In the genomic region with DNA sequence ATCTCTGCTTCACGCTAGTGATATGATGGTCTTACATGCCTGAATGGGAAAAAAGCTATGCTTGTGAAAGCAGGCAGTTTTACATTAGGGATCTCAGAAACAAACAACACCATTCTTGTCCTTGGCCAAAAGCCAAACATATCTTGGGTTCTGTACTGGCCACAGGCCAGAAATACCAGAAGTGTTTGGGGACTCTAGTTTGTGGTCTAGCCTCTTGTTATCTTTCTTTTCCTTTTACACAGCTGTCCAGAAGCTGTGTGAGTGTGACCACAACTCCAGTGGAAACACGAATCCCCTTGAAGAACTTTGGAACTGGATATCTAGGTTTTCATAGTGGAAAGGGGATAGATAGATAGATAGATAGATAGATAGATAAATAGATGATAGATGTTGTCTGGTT, we compare ENCODE assay signal across 15 mouse cellular contexts. TPM values are rescaled to one million over a fixed set of nuclear protein-coding genes. Genes with fewer than 3 reads are reported as not detected.
DNase-seq lines count a peak whose midpoint lies in the region; ATAC-seq and TF ChIP-seq lines count a peak whose summit lies in the region.
"Had no signal": no experiment of that assay in that cellular context is flagged by ENCODE, and none has a peak within 500 bp of the region (broad histone marks: within the 10 kb centered on the region; RNA-seq: fewer than 3 reads in every experiment).

No protein-coding gene starts in this region.

- H3K4me2 ChIP-seq in kidney, embryonic 16.5 days (replicated peaks; ENCODE audit: low read depth, low read length) = no peak overlapping the region
- H3K4me2 ChIP-seq in midbrain, embryonic 13.5 days (replicated peaks) = no peak overlapping the region
- H3K4me2 ChIP-seq: embryonic facial prominence, embryonic 15.5 days; limb, embryonic 13.5 days; stomach, embryonic 15.5 days had no signal

- WGBS in kidney, embryonic 16.5 days = 55% methylated on average over 2 of the region's 2 CpGs
- 72% methylated on average over 2 of the region's 2 CpGs for WGBS in midbrain, embryonic 13.5 days

- H3K4me1 ChIP-seq in kidney, embryonic 16.5 days (ENCODE audit: insufficient read depth, low read length) = 0 out of 2 replicates have a peak, but pooled peaks cover 4% of the 10 kb centered on the region
- no peaks in the 10 kb centered on the region for H3K4me1 ChIP-seq in midbrain, embryonic 13.5 days (replicated peaks)
- H3K4me1 ChIP-seq: embryonic facial prominence, embryonic 15.5 days; limb, embryonic 13.5 days; stomach, embryonic 15.5 days had no signal

- H3K27ac ChIP-seq in kidney, embryonic 16.5 days (ENCODE audit: low read length) = no peak overlapping the region
- no peak overlapping the region for H3K27ac ChIP-seq in midbrain, embryonic 13.5 days
- no peak overlapping the region for H3K27ac ChIP-seq in left cerebral cortex, adult 2 months
- H3K27ac ChIP-seq: embryonic facial prominence, embryonic 15.5 days; limb, embryonic 13.5 days; stomach, embryonic 15.5 days had no signal

- ATAC-seq in kidney, embryonic 16.5 days (ENCODE audit: low FRiP score, low TSS enrichment) = peak; percentile 31; the same call in 1 of the 2 replicates
- no peak for ATAC-seq in midbrain, embryonic 13.5 days
- ATAC-seq: forebrain, postnatal 0 days had no signal

- no peak overlapping the region for H3K4me3 ChIP-seq in kidney, embryonic 16.5 days (ENCODE audit: low read length)
- H3K4me3 ChIP-seq in midbrain, embryonic 13.5 days (replicated peaks) = no peak overlapping the region
- H3K4me3 ChIP-seq in left cerebral cortex, adult 2 months = no peak overlapping the region
- H3K4me3 ChIP-seq: embryonic facial prominence, embryonic 15.5 days; limb, embryonic 13.5 days; stomach, embryonic 15.5 days had no signal

- no peaks in the 10 kb centered on the region for H3K36me3 ChIP-seq in kidney, embryonic 16.5 days (ENCODE audit: insufficient read depth, low read length)
- H3K36me3 ChIP-seq in midbrain, embryonic 13.5 days = no peaks in the 10 kb centered on the region
- H3K36me3 ChIP-seq: embryonic facial prominence, embryonic 15.5 days; limb, embryonic 13.5 days; stomach, embryonic 15.5 days had no signal

- H3K27me3 ChIP-seq in kidney, embryonic 16.5 days (ENCODE audit: insufficient read depth, low read length) = no peaks in the 10 kb centered on the region; the same call in 1 of the 2 replicates
- H3K27me3 ChIP-seq in midbrain, embryonic 13.5 days = no peaks in the 10 kb centered on the region; the same call in 1 of the 2 replicates
- H3K27me3 ChIP-seq: embryonic facial prominence, embryonic 15.5 days; limb, embryonic 13.5 days; stomach, embryonic 15.5 days had no signal

- intact Hi-C loops in heart, postnatal 10 days (cut with DNase I) = loop anchor here (10.0 kb wide), 1 partner anchor 352 kb away; no protein-coding TSS in a partner anchor
- intact Hi-C loops in left cerebral cortex, adult 2 months (cut with DNase I) = loop anchor here (10.0 kb wide), 2 partner anchors 382 to 612 kb away; no protein-coding TSS in a partner anchor

- H3K9ac ChIP-seq in kidney, embryonic 16.5 days (replicated peaks; ENCODE audit: low read length) = no peak overlapping the region
- no peak overlapping the region for H3K9ac ChIP-seq in midbrain, embryonic 13.5 days (replicated peaks)
- H3K9ac ChIP-seq: embryonic facial prominence, embryonic 15.5 days; forebrain, postnatal 0 days; limb, embryonic 13.5 days; stomach, embryonic 15.5 days had no signal

- DNase-seq in kidney, adult 8-10 months = no peak
- DNase-seq in 3T3-L1 (ENCODE audit: low read depth, low spot score) = peak; percentile 67
- DNase-seq in MEL-GATA-1-ER (ENCODE audit: extremely low read depth, low read depth) = peak; percentile 86
- DNase-seq in heart, postnatal 10 days = peak; percentile 3 to 31
- DNase-seq in left cerebral cortex, adult 2 months (ENCODE audit: extremely low spot score in 1 of 2, low spot score in 2 of 2) = no peak
- no peak for DNase-seq in frontal cortex, postnatal 25 days (ENCODE audit: low spot score in 2 of 2)
- DNase-seq: cerebellum, postnatal 10 days; forebrain, postnatal 0 days; layer of hippocampus, postnatal 36 days had no signal

- TF ChIP-seq CTCF in left cerebral cortex, adult 2 months (IDR thresholded peaks at IDR 0.05) = no peak

- H3K9me3 ChIP-seq in kidney, embryonic 16.5 days (ENCODE audit: low read length) = no peaks in the 10 kb centered on the region
- no peaks in the 10 kb centered on the region for H3K9me3 ChIP-seq in midbrain, embryonic 13.5 days
- H3K9me3 ChIP-seq: embryonic facial prominence, embryonic 15.5 days; limb, embryonic 13.5 days; stomach, embryonic 15.5 days had no signal

RNA-seq across cellular contexts. Expression of a gene that starts 41.2 kb away (rescaled TPM):
- polyA plus RNA-seq in kidney, embryonic 16.5 days (2015; fragmentation: Nextera tagmentation; extraction: Ambion mirVana) = 2.2 and 2.6 TPM in 2 replicates
- not detected for total RNA-seq in heart, postnatal 10 days (2021)
- polyA plus RNA-seq in midbrain, embryonic 13.5 days (2015; fragmentation: Nextera tagmentation; extraction: Ambion mirVana) = 0.96 and 1.1 TPM in 2 replicates
- total RNA-seq in left cerebral cortex, adult 2 months (2021) = 1 to 10 TPM; 7.1 to 8.8 TPM
- total RNA-seq: granulocyte monocyte progenitor cell, adult 5-6 weeks had no signal

Comparison
In these comparisons a context has a peak if more than half of its experiments do, and no peak if none do; other contexts are left out.
1. DNase-seq: peak in 3T3-L1 (single experiment), MEL-GATA-1-ER (single experiment) and heart, postnatal 10 days (2 of 2); none in kidney, adult 8-10 months (0 of 2), left cerebral cortex, adult 2 months (0 of 2) and frontal cortex, postnatal 25 days (0 of 2).
2. RNA of a gene that starts 41.2 kb away (total RNA-seq): 7.1 to 8.8 TPM in left cerebral cortex, adult 2 months; not detected in heart, postnatal 10 days; every median in the first group is over 4 times any median in the second.